Mouse (Mus musculus) MEL (cell line): ENCODE results near the gene Glod5.
"Not testable (repeated sequence)": the region's sequence is repeated elsewhere in the genome, so short reads cannot be mapped to it uniquely, and the experiment has no call there.

ENCODE experiments used
- CTCF ChIP-seq, 3 experiments: IDR thresholded peaks in 2 of 3; conservative IDR thresholded peaks in 1 of 3; 2 replicates each; pipeline ENCODE4 v1.5.1; 2011 to 2012; ENCODE audit warnings: low read length in 3 of 3, low read depth in 2 of 3, mild to moderate bottlenecking in 2 of 3, improper control_type of control experiment in 1 of 3, inconsistent platforms in 1 of 3, mixed read lengths in 1 of 3, moderate library complexity in 1 of 3; ENCODE audit not compliant: control insufficient read depth in 1 of 3, insufficient read depth in 1 of 3, poor library complexity in 1 of 3, severe bottlenecking in 1 of 3
- GATA1 ChIP-seq: IDR thresholded peaks from 2 replicates; pipeline ENCODE4 v1.6.1; 2011; ENCODE audit warnings: low read depth, low read length, improper control_type of control experiment
- HCFC1 ChIP-seq: IDR thresholded peaks from 2 replicates; pipeline ENCODE4 v1.6.1; 2012; ENCODE audit warnings: low read depth, mild to moderate bottlenecking, inconsistent platforms, low read length, improper control_type of control experiment, moderate library complexity
- MAX ChIP-seq: IDR thresholded peaks from 2 replicates; pipeline ENCODE4 v1.6.1; 2011; ENCODE audit warnings: low read length, improper control_type of control experiment
- MXI1 ChIP-seq: IDR thresholded peaks from 2 replicates; pipeline ENCODE4 v1.6.1; 2011; ENCODE audit warnings: mild to moderate bottlenecking, low read depth, low read length, improper control_type of control experiment
- RAD21 ChIP-seq: IDR thresholded peaks from 2 replicates; pipeline ENCODE4 v1.6.1; 2011; ENCODE audit warnings: mild to moderate bottlenecking, low read depth, low read length, improper control_type of control experiment

DNA sequence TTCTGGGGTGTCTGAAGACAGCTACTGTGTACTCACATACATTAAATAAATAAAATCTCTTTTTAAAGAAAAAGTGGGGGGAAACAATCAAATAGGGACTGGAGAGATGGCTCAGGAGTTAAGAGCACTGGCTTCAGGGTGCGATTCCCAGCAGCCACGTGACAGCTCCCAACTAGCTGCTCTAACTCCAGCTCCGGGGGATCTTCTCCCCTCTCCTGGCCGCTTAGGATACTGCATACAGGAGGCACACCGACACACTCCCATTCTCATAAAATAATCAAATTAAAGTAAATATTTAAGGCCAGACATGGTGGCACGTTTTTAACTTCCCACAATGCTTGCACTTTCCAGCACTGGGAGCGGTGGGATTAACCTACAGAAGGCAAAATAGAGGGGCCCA, 2.6 kb downstream of the Glod5 start:
- TF ChIP-seq RAD21 (peak; percentile 31), CTCF (IDR thresholded peaks at IDR 0.05 in 2 of 3, conservative IDR thresholded peaks at IDR 0.05 in 1 of 3; ENCODE audit: control insufficient read depth in 1 of 3, insufficient read depth in 1 of 3, low read depth in 2 of 3, low read length in 3 of 3, poor library complexity in 1 of 3, severe bottlenecking in 1 of 3) (peak in 2 of 3 experiments; percentile 33 to 34; a peak in 3 of 6 replicates)
- TF ChIP-seq MXI1, GATA1, HCFC1, MAX: not testable (repeated sequence)
